Mouse (Mus musculus) MEL (cell line): ENCODE results near the gene Hnrnpll. TPM values are rescaled to one million over a fixed set of nuclear protein-coding genes. Genes with fewer than 3 reads are reported as not detected.

Source experiments
- DNase-seq: peaks from one replicate; pipeline ENCODE4 v3.0.0; 2011; ENCODE audit warnings: low read depth, low spot score
- H3K27ac ChIP-seq: 2 replicates; pipeline ENCODE4 v1.5.1; 2012; ENCODE audit warnings: low read depth, mild to moderate bottlenecking, control low read depth, low read length, moderate library complexity; ENCODE audit not compliant: control insufficient read depth
- H3K27me3 ChIP-seq, 2 experiments: fragments of 150-350 bp in 1 of 2; sonication (generic) in 1 of 2; 2 replicates each; pipeline ENCODE4 v1.6.1; 2012; ENCODE audit warnings: low read length in 2 of 2, mild to moderate bottlenecking in 2 of 2, improper control_type of control experiment in 1 of 2, moderate library complexity in 1 of 2; ENCODE audit not compliant: insufficient read depth in 2 of 2, control insufficient read depth in 1 of 2
- H3K36me3 ChIP-seq, 2 experiments: 2 replicates each; pipeline ENCODE4 v1.6.1; 2012 to 2014; ENCODE audit warnings: low read length in 2 of 2, improper control_type of control experiment in 1 of 2, inconsistent platforms in 1 of 2, mild to moderate bottlenecking in 1 of 2; ENCODE audit not compliant: insufficient read depth in 2 of 2, control insufficient read depth in 1 of 2
- H3K4me1 ChIP-seq, 2 experiments: fragments of 150-350 bp in 1 of 2; sonication (generic) in 1 of 2; 2 replicates each; pipeline ENCODE4 v1.6.1; 2012; ENCODE audit warnings: low read length in 2 of 2, improper control_type of control experiment in 1 of 2, mild to moderate bottlenecking in 1 of 2; ENCODE audit not compliant: insufficient read depth in 2 of 2, control insufficient read depth in 1 of 2
- H3K4me3 ChIP-seq, 2 experiments: fragments of 150-350 bp in 1 of 2; sonication (generic) in 1 of 2; 2 replicates each; pipeline ENCODE4 v1.5.1; 2012; ENCODE audit warnings: low read depth in 2 of 2, low read length in 2 of 2, mild to moderate bottlenecking in 2 of 2, moderate library complexity in 2 of 2, control low read depth in 1 of 2, improper control_type of control experiment in 1 of 2; ENCODE audit not compliant: control insufficient read depth in 1 of 2, insufficient read depth in 1 of 2
- H3K79me2 ChIP-seq: 2 replicates; pipeline ENCODE4 v1.6.1; 2012; ENCODE audit warnings: mild to moderate bottlenecking, low read length, moderate library complexity; ENCODE audit not compliant: control insufficient read depth, poor library complexity, insufficient read depth
- H3K9ac ChIP-seq: 2 replicates; pipeline ENCODE4 v1.6.1; 2012; ENCODE audit warnings: low read depth, mild to moderate bottlenecking, control low read depth, low read length, moderate library complexity; ENCODE audit not compliant: control insufficient read depth, poor library complexity, severe bottlenecking
- H3K9me3 ChIP-seq: fragments of 150-350 bp; sonication (generic); replicated peaks from 2 replicates; pipeline ENCODE4 v1.6.1; 2012; ENCODE audit warnings: mild to moderate bottlenecking, low read length, improper control_type of control experiment, moderate library complexity; ENCODE audit not compliant: insufficient read depth
- CHD2 ChIP-seq: IDR thresholded peaks from 2 replicates; pipeline ENCODE4 v1.6.1; 2011; ENCODE audit warnings: low read length, improper control_type of control experiment
- CTCF ChIP-seq, 3 experiments: IDR thresholded peaks in 2 of 3; conservative IDR thresholded peaks in 1 of 3; 2 replicates each; pipeline ENCODE4 v1.5.1; 2011 to 2012; ENCODE audit warnings: low read length in 3 of 3, low read depth in 2 of 3, mild to moderate bottlenecking in 2 of 3, improper control_type of control experiment in 1 of 3, inconsistent platforms in 1 of 3, mixed read lengths in 1 of 3, moderate library complexity in 1 of 3; ENCODE audit not compliant: control insufficient read depth in 1 of 3, insufficient read depth in 1 of 3, poor library complexity in 1 of 3, severe bottlenecking in 1 of 3
- E2F4 ChIP-seq: IDR thresholded peaks from 2 replicates; pipeline ENCODE4 v1.6.1; 2011; ENCODE audit warnings: low read depth, low read length, improper control_type of control experiment, borderline replicate concordance
- ELF1 ChIP-seq: IDR thresholded peaks from 2 replicates; pipeline ENCODE4 v1.6.1; 2014; ENCODE audit warnings: low read depth, mild to moderate bottlenecking, inconsistent platforms, low read length, improper control_type of control experiment, moderate library complexity
- EP300 ChIP-seq, 2 experiments: IDR thresholded peaks; 2 replicates each; pipeline ENCODE4 v1.6.1; 2011; ENCODE audit warnings: improper control_type of control experiment in 2 of 2, low read length in 2 of 2, low read depth in 1 of 2, mild to moderate bottlenecking in 1 of 2
- GATA1 ChIP-seq: IDR thresholded peaks from 2 replicates; pipeline ENCODE4 v1.6.1; 2011; ENCODE audit warnings: low read depth, low read length, improper control_type of control experiment
- KAT2A ChIP-seq: conservative IDR thresholded peaks from 2 replicates; pipeline ENCODE4 v1.6.1; 2012; ENCODE audit warnings: low read depth, low read length, improper control_type of control experiment, inconsistent platforms
- MAFK ChIP-seq: IDR thresholded peaks from 2 replicates; pipeline ENCODE4 v1.6.1; 2011; ENCODE audit warnings: low read depth, mild to moderate bottlenecking, low read length, improper control_type of control experiment, borderline replicate concordance
- MAZ ChIP-seq: IDR thresholded peaks from 2 replicates; pipeline ENCODE4 v1.6.1; 2012; ENCODE audit warnings: low read depth, mild to moderate bottlenecking, inconsistent platforms, low read length, improper control_type of control experiment
- MYB ChIP-seq: IDR thresholded peaks from 2 replicates; pipeline ENCODE4 v1.6.1; 2011; ENCODE audit warnings: mild to moderate bottlenecking, low read depth, low read length, improper control_type of control experiment
- MYC ChIP-seq: IDR thresholded peaks from 2 replicates; pipeline ENCODE4 v1.6.1; 2011; ENCODE audit warnings: low read depth, mild to moderate bottlenecking, low read length, improper control_type of control experiment, moderate library complexity
- NELFE ChIP-seq: IDR thresholded peaks from 2 replicates; pipeline ENCODE4 v1.6.1; 2011; ENCODE audit warnings: low read depth, low read length, improper control_type of control experiment
- NRF1 ChIP-seq: IDR thresholded peaks from 2 replicates; pipeline ENCODE4 v1.6.1; 2014; ENCODE audit warnings: low read depth, mild to moderate bottlenecking, inconsistent platforms, low read length, improper control_type of control experiment, moderate library complexity; ENCODE audit not compliant: poor library complexity, insufficient read depth, severe bottlenecking
- POLR2AphosphoS5 ChIP-seq: IDR thresholded peaks from 2 replicates; pipeline ENCODE4 v1.6.1; 2012; ENCODE audit warnings: low read depth, borderline replicate concordance, mild to moderate bottlenecking, inconsistent platforms, low read length, moderate library complexity, mixed read lengths
- RAD21 ChIP-seq: IDR thresholded peaks from 2 replicates; pipeline ENCODE4 v1.6.1; 2011; ENCODE audit warnings: mild to moderate bottlenecking, low read depth, low read length, improper control_type of control experiment
- RCOR1 ChIP-seq: IDR thresholded peaks from 2 replicates; pipeline ENCODE4 v1.6.1; 2012; ENCODE audit warnings: low read depth, mild to moderate bottlenecking, inconsistent platforms, low read length, improper control_type of control experiment
- SIN3A ChIP-seq: IDR thresholded peaks from 2 replicates; pipeline ENCODE4 v1.6.1; 2012; ENCODE audit warnings: low read length, improper control_type of control experiment, inconsistent platforms
- SMC3 ChIP-seq: IDR thresholded peaks from 2 replicates; pipeline ENCODE4 v1.6.1; 2011; ENCODE audit warnings: low read depth, low read length, improper control_type of control experiment
- TBP ChIP-seq: IDR thresholded peaks from 2 replicates; pipeline ENCODE4 v1.8.0; 2011; ENCODE audit warnings: low read depth, low read length, improper control_type of control experiment
- UBTF ChIP-seq: IDR thresholded peaks from 2 replicates; pipeline ENCODE4 v1.6.1; 2012; ENCODE audit warnings: low read depth, mild to moderate bottlenecking, inconsistent platforms, low read length, improper control_type of control experiment, moderate library complexity, borderline replicate concordance; ENCODE audit not compliant: insufficient read depth
- USF1 ChIP-seq: IDR thresholded peaks from 2 replicates; pipeline ENCODE4 v1.6.1; 2014; ENCODE audit warnings: low read depth, mild to moderate bottlenecking, inconsistent platforms, low read length, improper control_type of control experiment, moderate library complexity
- USF2 ChIP-seq, 2 experiments: IDR thresholded peaks; 2 replicates each; pipeline ENCODE4 v1.6.1; 2011 to 2012; ENCODE audit warnings: improper control_type of control experiment in 2 of 2, low read length in 2 of 2, borderline replicate concordance in 1 of 2, inconsistent platforms in 1 of 2, low read depth in 1 of 2, mild to moderate bottlenecking in 1 of 2; ENCODE audit not compliant: insufficient read depth in 1 of 2
- ZKSCAN1 ChIP-seq: IDR thresholded peaks from 2 replicates; pipeline ENCODE4 v1.6.1; 2012; ENCODE audit warnings: low read depth, mild to moderate bottlenecking, inconsistent platforms, low read length, improper control_type of control experiment, moderate library complexity
- ZMIZ1 ChIP-seq: IDR thresholded peaks from 2 replicates; pipeline ENCODE4 v1.6.1; 2012; ENCODE audit warnings: low read depth, mild to moderate bottlenecking, inconsistent platforms, low read length, improper control_type of control experiment, moderate library complexity
- ZNF384 ChIP-seq: IDR thresholded peaks from 2 replicates; pipeline ENCODE4 v1.6.1; 2012; ENCODE audit warnings: low read depth, mild to moderate bottlenecking, inconsistent platforms, low read length, improper control_type of control experiment
- polyA plus RNA-seq, 2 experiments: library from polyadenylated mRNA; stranded (reverse) in 1 of 2; unstranded in 1 of 2; fragments of >175 nt in 1 of 2; fragments of >200 nt in 1 of 2; gene quantifications; 2 replicates each; pipeline versions ENCODE4 v1.2.1 to v1.2.4; 2012; ENCODE audit warnings: low replicate concordance in 2 of 2, low read depth in 1 of 2; ENCODE audit not compliant: insufficient read length in 2 of 2, insufficient read depth in 1 of 2, missing spikeins in 1 of 2
- total RNA-seq: library from RNA; depleted of rRNA; stranded (reverse); fragments of 300-350 nt; gene quantifications from 2 replicates; pipeline ENCODE4 v1.2.3, GENCODE M21; 2012

The Hnrnpll gene
- total and polyA plus RNA-seq, 3 experiments: 48.7 to 142 (median 77.7) TPM

DNA sequence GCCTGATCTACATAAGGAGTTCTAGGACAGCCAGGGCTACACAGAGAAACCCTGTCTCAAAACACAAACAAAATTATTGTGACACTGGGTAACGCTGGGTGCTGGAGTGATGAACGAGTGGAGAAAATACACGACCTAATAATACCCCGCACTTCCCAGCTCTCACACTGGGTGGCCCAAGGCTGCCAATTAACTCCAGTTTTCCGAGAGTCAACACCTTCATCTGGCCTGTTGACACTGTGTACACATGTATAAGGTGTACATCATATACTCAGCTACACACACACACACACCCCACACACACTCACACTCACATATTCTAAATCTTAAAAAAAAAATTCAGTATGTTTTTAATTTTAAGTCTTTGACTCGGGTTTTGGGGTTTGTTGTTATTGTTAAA lies 33.5 kb downstream of the Hnrnpll start:
- Histone ChIP-seq H3K27me3 (no peaks in the 10 kb centered on the region), H3K4me3 (no peak overlapping the region), H3K36me3 (peaks cover 0 to 39% of the 10 kb centered on the region in 2 experiments; a peak in 2 of 4 replicates), H3K4me1 (no peaks in the 10 kb centered on the region), H3K79me2 (no peaks in the 10 kb centered on the region), H3K27ac (no peak overlapping the region), H3K9me3 (no peaks in the 10 kb centered on the region), H3K9ac (no peak overlapping the region)
- TF ChIP-seq USF2 (IDR thresholded peaks at IDR 0.05; ENCODE audit: borderline replicate concordance in 1 of 2, insufficient read depth in 1 of 2, low read depth in 1 of 2, low read length in 2 of 2) (no peak), ZKSCAN1 (no peak), USF1 (no peak), GATA1 (no peak), NELFE (no peak), ZMIZ1 (no peak), CTCF (IDR thresholded peaks at IDR 0.05 in 2 of 3, conservative IDR thresholded peaks at IDR 0.05 in 1 of 3; ENCODE audit: control insufficient read depth in 1 of 3, insufficient read depth in 1 of 3, low read depth in 2 of 3, low read length in 3 of 3, poor library complexity in 1 of 3, severe bottlenecking in 1 of 3) (no peak), SMC3 (no peak), TBP (no peak), SIN3A (no peak), MAZ (no peak), KAT2A (no peak), CHD2 (no peak), NRF1 (no peak), ZNF384 (no peak), POLR2AphosphoS5 (no peak), RCOR1 (no peak)
- DNase-seq: no peak

DNA sequence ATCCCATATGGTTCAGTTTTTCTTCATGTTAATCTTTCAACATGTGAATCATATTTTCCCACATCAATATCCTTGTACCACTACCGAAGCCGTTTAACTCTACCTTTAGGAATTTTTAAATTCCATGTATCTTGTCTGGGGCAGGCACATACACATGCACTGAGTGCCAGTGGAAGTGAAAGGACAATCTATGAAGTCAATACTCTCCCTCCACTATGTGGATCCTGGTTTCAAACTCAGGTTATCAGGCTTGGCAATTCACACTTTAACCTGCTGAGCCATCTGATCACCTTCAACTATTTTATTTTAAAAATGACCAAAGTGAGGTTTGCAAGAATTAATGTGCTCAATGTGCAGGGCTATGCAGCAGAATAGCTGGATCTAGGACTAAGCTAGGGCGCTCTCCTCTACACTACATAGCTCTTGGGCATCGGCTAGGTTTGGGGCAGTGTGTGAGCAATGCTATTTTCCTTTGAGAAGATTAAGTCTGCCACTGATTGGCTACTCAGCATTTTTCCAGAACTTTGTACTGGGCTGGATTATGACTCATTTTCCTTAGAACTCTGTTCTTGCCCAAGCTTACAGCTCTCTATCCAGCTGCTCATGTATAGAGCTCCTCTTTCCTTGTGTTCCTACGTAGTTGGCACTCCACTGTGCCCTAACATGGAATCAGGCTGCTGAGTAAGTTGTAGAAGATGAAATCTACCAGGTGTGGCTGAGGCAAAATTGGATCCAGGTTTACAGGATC lies 35.8 kb downstream of the Hnrnpll start:
- no peak for DNase-seq
- H3K9ac ChIP-seq: no peak overlapping the region
- H3K27ac ChIP-seq: no peak overlapping the region
- H3K4me1 ChIP-seq: no peaks in the 10 kb centered on the region
- no peak overlapping the region for H3K4me3 ChIP-seq
- no peaks in the 10 kb centered on the region for H3K27me3 ChIP-seq
- H3K9me3 ChIP-seq: no peaks in the 10 kb centered on the region
- peaks cover 0 to 31% of the 10 kb centered on the region in 2 experiments; a peak in 2 of 4 replicates for H3K36me3 ChIP-seq
- no peaks in the 10 kb centered on the region for H3K79me2 ChIP-seq
- TF ChIP-seq CTCF (IDR thresholded peaks at IDR 0.05 in 2 of 3, conservative IDR thresholded peaks at IDR 0.05 in 1 of 3; ENCODE audit: control insufficient read depth in 1 of 3, insufficient read depth in 1 of 3, low read depth in 2 of 3, low read length in 3 of 3, poor library complexity in 1 of 3, severe bottlenecking in 1 of 3): no peak
- no peak for TF ChIP-seq ELF1
- TF ChIP-seq E2F4: no peak
- TF ChIP-seq MYC: no peak
- no peak for TF ChIP-seq EP300 (IDR thresholded peaks at IDR 0.05; ENCODE audit: low read depth in 1 of 2, low read length in 2 of 2)
- TF ChIP-seq RAD21: no peak
- no peak for TF ChIP-seq MAFK
- TF ChIP-seq UBTF: no peak
- TF ChIP-seq MYB: no peak
